In genomic region chr6:118719486-118719885, GRCm38 (mm10) we compare ENCODE assay signal across 24 mouse cellular contexts.
A peak's percentile ranks its signal among the peaks of the same experiment; 100 is the strongest.
DNase-seq lines count a peak whose midpoint lies in the region; ATAC-seq and TF ChIP-seq lines count a peak whose summit lies in the region.
"Had no signal": no experiment of that assay in that cellular context is flagged by ENCODE, and none has a peak within 500 bp of the region (broad histone marks: within the 10 kb centered on the region; RNA-seq: fewer than 3 reads in every experiment).

No protein-coding gene starts in this region.

- no peak for ATAC-seq in hindbrain, embryonic 13.5 days (ENCODE audit: low FRiP score)
- 0 out of 2 replicates have a peak, but pooled peaks have one; percentile 31 for ATAC-seq in lung, embryonic 16.5 days (ENCODE audit: low read depth)
- ATAC-seq: forebrain, postnatal 0 days; intestine, embryonic 15.5 days had no signal

- no peak overlapping the region for H3K4me2 ChIP-seq in hindbrain, embryonic 13.5 days
- H3K4me2 ChIP-seq in lung, embryonic 16.5 days (ENCODE audit: low read depth, low read length) = no peak overlapping the region
- H3K4me2 ChIP-seq: embryonic facial prominence, embryonic 13.5 days; hindbrain, embryonic 15.5 days; intestine, embryonic 15.5 days; midbrain, embryonic 12.5 days had no signal

- H3K9me3 ChIP-seq in hindbrain, embryonic 10.5 days = no peaks in the 10 kb centered on the region
- no peaks in the 10 kb centered on the region for H3K9me3 ChIP-seq in hindbrain, embryonic 13.5 days
- H3K9me3 ChIP-seq in lung, embryonic 16.5 days (ENCODE audit: control insufficient read depth, low read length) = no peaks in the 10 kb centered on the region
- H3K9me3 ChIP-seq: embryonic facial prominence, embryonic 13.5 days; hindbrain, embryonic 15.5 days; intestine, embryonic 15.5 days; midbrain, embryonic 12.5 days had no signal

- H3K36me3 ChIP-seq in hindbrain, embryonic 10.5 days = no peaks in the 10 kb centered on the region
- no peaks in the 10 kb centered on the region for H3K36me3 ChIP-seq in hindbrain, embryonic 13.5 days
- no peaks in the 10 kb centered on the region for H3K36me3 ChIP-seq in lung, embryonic 16.5 days (ENCODE audit: control insufficient read depth, insufficient read depth, low read length)
- H3K36me3 ChIP-seq: G1E; hindbrain, embryonic 15.5 days; intestine, embryonic 15.5 days; midbrain, embryonic 12.5 days had no signal

- no peak for TF ChIP-seq CTCF in embryonic fibroblast, embryonic 13.5 days (IDR thresholded peaks at IDR 0.05; ENCODE audit: borderline replicate concordance, insufficient read depth, low read length)

- H3K27me3 ChIP-seq in hindbrain, embryonic 10.5 days (ENCODE audit: insufficient read depth, poor library complexity, severe bottlenecking) = no peaks in the 10 kb centered on the region
- H3K27me3 ChIP-seq in hindbrain, embryonic 13.5 days = no peaks in the 10 kb centered on the region
- no peaks in the 10 kb centered on the region for H3K27me3 ChIP-seq in lung, embryonic 16.5 days (ENCODE audit: control insufficient read depth, insufficient read depth, low read depth, low read length)
- H3K27me3 ChIP-seq: embryonic facial prominence, embryonic 13.5 days; hindbrain, embryonic 15.5 days; intestine, embryonic 15.5 days; midbrain, embryonic 12.5 days had no signal

- 89% methylated on average over 1 of the region's 1 CpGs for WGBS in hindbrain, embryonic 10.5 days
- WGBS in hindbrain, embryonic 13.5 days = 90% methylated on average over 1 of the region's 1 CpGs
- 60% methylated on average over 1 of the region's 1 CpGs for WGBS in lung, embryonic 16.5 days

- H3K27ac ChIP-seq in hindbrain, embryonic 10.5 days = 0 out of 2 replicates have a peak overlapping the region, but pooled peaks have one; percentile 8
- no peak overlapping the region for H3K27ac ChIP-seq in hindbrain, embryonic 13.5 days
- no peak overlapping the region for H3K27ac ChIP-seq in lung, embryonic 16.5 days (ENCODE audit: low read length)
- H3K27ac ChIP-seq in embryonic fibroblast, embryonic 13.5 days (ENCODE audit: insufficient read depth, low read length) = 0 out of 2 replicates have a peak overlapping the region, but pooled peaks have one; percentile 44
- H3K27ac ChIP-seq: embryonic facial prominence, embryonic 13.5 days; hindbrain, embryonic 15.5 days; intestine, embryonic 15.5 days; kidney, postnatal 0 days; liver, embryonic 14.5 days; midbrain, embryonic 12.5 days had no signal

- TF ChIP-seq POLR2A in embryonic fibroblast, embryonic 13.5 days (IDR thresholded peaks at IDR 0.05; ENCODE audit: low read depth, low read length) = no peak

- H3K9ac ChIP-seq in hindbrain, embryonic 13.5 days = no peak overlapping the region
- H3K9ac ChIP-seq in lung, embryonic 16.5 days (ENCODE audit: low read length) = no peak overlapping the region
- H3K9ac ChIP-seq: embryonic facial prominence, embryonic 13.5 days; forebrain, postnatal 0 days; hindbrain, embryonic 15.5 days; intestine, embryonic 15.5 days; liver, embryonic 14.5 days; midbrain, embryonic 12.5 days had no signal

- DNase-seq in adrenal gland, postnatal 10 days = peak; percentile 64
- no peak for DNase-seq in adrenal gland, postnatal 4 days (ENCODE audit: low spot score in 2 of 2)
- DNase-seq in hindbrain, embryonic 10.5 days (ENCODE audit: low spot score) = no peak
- no peak for DNase-seq in lung, adult 18-20 months
- DNase-seq in kidney, adult 8-10 months = no peak
- DNase-seq: cerebellum, adult 2 months; forebrain, postnatal 0 days; kidney, adult 2 months; kidney, postnatal 4 days; liver; retina, postnatal 1 day; right cerebral cortex, postnatal 14 days had no signal

- H3K4me1 ChIP-seq in hindbrain, embryonic 10.5 days (replicated peaks) = peaks cover 24% of the 10 kb centered on the region
- peaks cover 3% of the 10 kb centered on the region; the same call in 1 of the 2 replicates for H3K4me1 ChIP-seq in hindbrain, embryonic 13.5 days (replicated peaks)
- peaks cover 12% of the 10 kb centered on the region for H3K4me1 ChIP-seq in lung, embryonic 16.5 days (replicated peaks; ENCODE audit: control insufficient read depth, insufficient read depth, low read length)
- H3K4me1 ChIP-seq in embryonic fibroblast, embryonic 13.5 days (ENCODE audit: control insufficient read depth, insufficient read depth, low read length) = 0 out of 2 replicates have a peak, but pooled peaks cover 3% of the 10 kb centered on the region
- H3K4me1 ChIP-seq: embryonic facial prominence, embryonic 13.5 days; intestine, embryonic 15.5 days; megakaryocyte, embryonic 14.5 days; midbrain, embryonic 12.5 days had no signal

- no peak overlapping the region for H3K4me3 ChIP-seq in hindbrain, embryonic 10.5 days
- no peak overlapping the region for H3K4me3 ChIP-seq in hindbrain, embryonic 13.5 days
- no peak overlapping the region for H3K4me3 ChIP-seq in lung, embryonic 16.5 days (ENCODE audit: low read length)
- no peak overlapping the region for H3K4me3 ChIP-seq in embryonic fibroblast, embryonic 13.5 days (ENCODE audit: insufficient read depth, low read length)
- H3K4me3 ChIP-seq: embryonic facial prominence, embryonic 13.5 days; erythroblast, embryonic 14.5 days; hindbrain, embryonic 15.5 days; intestine, embryonic 15.5 days; megakaryocyte, embryonic 14.5 days; midbrain, embryonic 12.5 days had no signal

Comparison
In these comparisons a context has a peak if more than half of its experiments do, and no peak if none do; other contexts are left out.
1. H3K27ac ChIP-seq: peak in hindbrain, embryonic 10.5 days (single experiment) and embryonic fibroblast, embryonic 13.5 days (single experiment); none in hindbrain, embryonic 13.5 days (single experiment) and lung, embryonic 16.5 days (single experiment).